Mouse (Mus musculus) limb, embryonic 12.5 days (tissue): Measurements from ENCODE around the gene Csrnp2. TPM values are rescaled to one million over a fixed set of nuclear protein-coding genes. Genes with fewer than 3 reads are reported as not detected.
"Not testable (repeated sequence)": the region's sequence is repeated elsewhere in the genome, so short reads cannot be mapped to it uniquely, and the experiment has no call there.

Source experiments
- ATAC-seq: fragments of 200-750 bp; cut with Nextera tagmentation; 2 replicates; pipeline ENCODE4 v1.8.0; 2017; ENCODE audit warnings: low read depth, moderate TSS enrichment; ENCODE audit not compliant: insufficient number of reproducible peaks, insufficient read depth, low FRiP score, low TSS enrichment
- H3K27ac ChIP-seq: fragments of 300-500 bp; sonication (generic); 2 replicates; pipeline ENCODE4 v1.5.1; 2016; ENCODE audit warnings: mild to moderate bottlenecking, moderate library complexity
- H3K27me3 ChIP-seq: fragments of 300-500 bp; sonication (generic); 2 replicates; pipeline ENCODE4 v1.6.1; 2016; ENCODE audit warnings: mild to moderate bottlenecking, moderate library complexity
- H3K36me3 ChIP-seq: fragments of 300-500 bp; sonication (generic); 2 replicates; pipeline ENCODE4 v1.6.1; 2016; ENCODE audit warnings: mild to moderate bottlenecking, moderate library complexity
- H3K4me1 ChIP-seq: fragments of 300-500 bp; sonication (generic); replicated peaks from 2 replicates; pipeline ENCODE4 v1.6.1; 2016
- H3K4me2 ChIP-seq: fragments of 300-500 bp; sonication (generic); 2 replicates; pipeline ENCODE4 v1.6.1; 2016; ENCODE audit warnings: mild to moderate bottlenecking, moderate library complexity
- H3K4me3 ChIP-seq: fragments of 300-500 bp; sonication (generic); replicated peaks from 2 replicates; pipeline ENCODE4 v1.5.1; 2016; ENCODE audit warnings: mild to moderate bottlenecking
- H3K9ac ChIP-seq: fragments of 300-500 bp; sonication (generic); replicated peaks from 2 replicates; pipeline ENCODE4 v1.6.1; 2016; ENCODE audit warnings: mild to moderate bottlenecking, moderate library complexity
- H3K9me3 ChIP-seq: fragments of 300-500 bp; sonication (generic); 2 replicates; pipeline ENCODE4 v1.6.1; 2016; ENCODE audit warnings: mild to moderate bottlenecking, moderate library complexity
- WGBS: fragments of 180-500 bp; shearing (Covaris S2); methylation state at CpG from one replicate; pipeline ENCODE4 v1.1.7; 2016; 5-methylcytosine and 5-hydroxymethylcytosine counted together
- polyA plus RNA-seq: library from polyadenylated mRNA; unstranded; fragments of >200 nt; fragmentation: Nextera tagmentation; extraction: Ambion mirVana; gene quantifications from 2 replicates; pipeline ENCODE4 v1.2.1, GENCODE M21; 2016

Csrnp2 gene
- 34.1 and 34.4 TPM in 2 replicates for polyA plus RNA-seq

- no peaks in the 10 kb centered on the region for H3K27me3 ChIP-seq
- peak within 1 kb of the TSS; percentile 91 for H3K4me2 ChIP-seq
- no peaks in the 10 kb centered on the region for H3K36me3 ChIP-seq
- peak within 1 kb of the TSS; percentile 88 for H3K4me3 ChIP-seq
- under 1% methylated on average over 40 of the region's 40 CpGs for WGBS
- H3K27ac ChIP-seq: peak within 1 kb of the TSS; percentile 97
- ATAC-seq: peak; percentile 98
- H3K4me1 ChIP-seq: peaks cover 35% of the 10 kb centered on the region
- peak within 1 kb of the TSS; percentile 96 for H3K9ac ChIP-seq
- H3K9me3 ChIP-seq: no peaks in the 10 kb centered on the region
These were observed at the start of gene Csrnp2 for GRCm38 (mm10) chr15:100495102-100495501. TSS of gene Csrnp2 (minus strand) at chr15:100495488.

- not testable (repeated sequence) for H3K27me3 ChIP-seq, H3K4me2 ChIP-seq, H3K9me3 ChIP-seq, ATAC-seq, H3K9ac ChIP-seq, H3K27ac ChIP-seq, H3K4me1 ChIP-seq, H3K4me3 ChIP-seq
- H3K36me3 ChIP-seq: peaks cover 63% of the 10 kb centered on the region
- WGBS: 93% methylated on average over 14 of the region's 14 CpGs
These were observed 48.4 kb upstream of the Csrnp2 start for GRCm38 (mm10) chr15:100543651-100544030.

GRCm38 (mm10) chr15:100542876-100543650, 47.8 kb upstream of the Csrnp2 start:
- H3K9me3 ChIP-seq, H3K4me1 ChIP-seq, H3K4me3 ChIP-seq, ATAC-seq, H3K4me2 ChIP-seq, H3K27ac ChIP-seq, H3K27me3 ChIP-seq, H3K9ac ChIP-seq: not testable (repeated sequence)
- 96% methylated on average over 28 of the region's 28 CpGs for WGBS
- peaks cover 57% of the 10 kb centered on the region for H3K36me3 ChIP-seq

GRCm38 (mm10) chr15:100541426-100541825, 46.1 kb upstream of the Csrnp2 start:
- no peaks in the 10 kb centered on the region for H3K4me1 ChIP-seq
- peaks cover 59% of the 10 kb centered on the region for H3K36me3 ChIP-seq
- 94% methylated on average over 4 of the region's 4 CpGs for WGBS
- ATAC-seq: no peak
- peaks cover 10% of the 10 kb centered on the region; the same call in 1 of the 2 replicates for H3K9me3 ChIP-seq
- H3K27me3 ChIP-seq: no peaks in the 10 kb centered on the region
- H3K4me2 ChIP-seq: no peak overlapping the region
- H3K9ac ChIP-seq: no peak overlapping the region
- H3K4me3 ChIP-seq: no peak overlapping the region
- H3K27ac ChIP-seq: no peak overlapping the region

GRCm38 (mm10) chr15:100541001-100541400, 45.7 kb upstream of the Csrnp2 start:
- H3K4me1 ChIP-seq, H3K4me3 ChIP-seq, H3K9me3 ChIP-seq, H3K9ac ChIP-seq, H3K27ac ChIP-seq, H3K4me2 ChIP-seq, ATAC-seq, H3K27me3 ChIP-seq: not testable (repeated sequence)
- H3K36me3 ChIP-seq: peaks cover 57% of the 10 kb centered on the region
- WGBS: 83% methylated on average over 1 of the region's 1 CpGs

- Histone ChIP-seq H3K9ac (no peak overlapping the region), H3K36me3 (peaks cover 61% of the 10 kb centered on the region), H3K27me3 (no peaks in the 10 kb centered on the region), H3K27ac (no peak overlapping the region), H3K4me1 (no peaks in the 10 kb centered on the region), H3K4me3 (no peak overlapping the region), H3K4me2 (no peak overlapping the region), H3K9me3 (0 out of 2 replicates have a peak, but pooled peaks cover 7% of the 10 kb centered on the region)
- no peak for ATAC-seq
- 90% methylated on average over 9 of the region's 9 CpGs for WGBS
These were observed 44.1 kb upstream of the Csrnp2 start for GRCm38 (mm10) chr15:100539411-100539810.

GRCm38 (mm10) chr15:100537913-100538312, 42.6 kb upstream of the Csrnp2 start:
- WGBS: 87% methylated on average over 6 of the region's 6 CpGs
- Histone ChIP-seq H3K4me1 (no peaks in the 10 kb centered on the region), H3K9me3 (0 out of 2 replicates have a peak, but pooled peaks cover 4% of the 10 kb centered on the region), H3K4me3 (no peak overlapping the region), H3K4me2 (no peak overlapping the region), H3K36me3 (peaks cover 59% of the 10 kb centered on the region), H3K27me3 (no peaks in the 10 kb centered on the region), H3K27ac (no peak overlapping the region), H3K9ac (no peak overlapping the region)
- no peak for ATAC-seq

GRCm38 (mm10) chr15:100527900-100528299, 32.6 kb upstream of the Csrnp2 start:
- no peak for ATAC-seq
- peaks cover 52% of the 10 kb centered on the region for H3K36me3 ChIP-seq
- no peak overlapping the region for H3K27ac ChIP-seq
- H3K4me2 ChIP-seq: no peak overlapping the region
- H3K27me3 ChIP-seq: no peaks in the 10 kb centered on the region
- WGBS: 85% methylated on average over 5 of the region's 5 CpGs
- H3K4me1 ChIP-seq: no peaks in the 10 kb centered on the region
- no peak overlapping the region for H3K4me3 ChIP-seq
- H3K9me3 ChIP-seq: no peaks in the 10 kb centered on the region
- H3K9ac ChIP-seq: no peak overlapping the region

- peaks cover 67% of the 10 kb centered on the region for H3K36me3 ChIP-seq
- H3K4me1 ChIP-seq: no peaks in the 10 kb centered on the region
These were observed 30.1 kb upstream of the Csrnp2 start for GRCm38 (mm10) chr15:100525405-100525804.

GRCm38 (mm10) chr15:100520306-100520705, 25.0 kb upstream of the Csrnp2 start:
- Histone ChIP-seq H3K4me1 (no peaks in the 10 kb centered on the region), H3K36me3 (peaks cover 84% of the 10 kb centered on the region), H3K4me2 (no peak overlapping the region), H3K27me3 (no peaks in the 10 kb centered on the region), H3K9me3 (no peaks in the 10 kb centered on the region), H3K4me3 (no peak overlapping the region), H3K27ac (no peak overlapping the region), H3K9ac (no peak overlapping the region)
- no peak for ATAC-seq
- WGBS: 93% methylated on average over 14 of the region's 14 CpGs

More at GRCm38 (mm10) chr15:100525405-100525804, 30.1 kb upstream of the Csrnp2 start:
- Histone ChIP-seq H3K4me2 (no peak overlapping the region), H3K9me3 (no peaks in the 10 kb centered on the region), H3K27me3 (no peaks in the 10 kb centered on the region), H3K4me3 (no peak overlapping the region), H3K27ac (no peak overlapping the region), H3K9ac (no peak overlapping the region)
- no peak for ATAC-seq
- WGBS: 89% methylated on average over 14 of the region's 14 CpGs

- no peak overlapping the region for H3K27ac ChIP-seq
- H3K9me3 ChIP-seq: no peaks in the 10 kb centered on the region
- H3K9ac ChIP-seq: no peak overlapping the region
- 68% methylated on average over 2 of the region's 2 CpGs for WGBS
- H3K4me3 ChIP-seq: no peak overlapping the region
- peaks cover 84% of the 10 kb centered on the region for H3K36me3 ChIP-seq
- H3K4me2 ChIP-seq: no peak overlapping the region
- H3K27me3 ChIP-seq: no peaks in the 10 kb centered on the region
- H3K4me1 ChIP-seq: no peaks in the 10 kb centered on the region
- ATAC-seq: no peak
These were observed 19.8 kb upstream of the Csrnp2 start for GRCm38 (mm10) chr15:100515121-100515520.

- no peak for ATAC-seq
These were observed 18.1 kb upstream of the Csrnp2 start for GRCm38 (mm10) chr15:100513387-100513786.

More at GRCm38 (mm10) chr15:100513387-100513786, 18.1 kb upstream of the Csrnp2 start:
- Histone ChIP-seq H3K9ac (no peak overlapping the region), H3K36me3 (peaks cover 83% of the 10 kb centered on the region), H3K9me3 (no peaks in the 10 kb centered on the region), H3K4me3 (no peak overlapping the region), H3K27me3 (no peaks in the 10 kb centered on the region), H3K27ac (no peak overlapping the region), H3K4me1 (no peaks in the 10 kb centered on the region), H3K4me2 (no peak overlapping the region)
- 85% methylated on average over 4 of the region's 4 CpGs for WGBS
